Mouse (Mus musculus): ENCODE results near the gene Kirrel. TPM values are rescaled to one million over a fixed set of nuclear protein-coding genes. Genes with fewer than 3 reads are reported as not detected.

Kirrel gene
- total and polyA plus RNA-seq, 2 experiments from 2014 or later = 2.2 to 6.9 TPM

GRCm38 (mm10) chr3:87167621-87168020 lies 6.9 kb downstream of the Kirrel start:
- no peaks in the 10 kb centered on the region for H3K9me3 ChIP-seq (ENCODE audit: low read length)
- no peaks in the 10 kb centered on the region for H3K27me3 ChIP-seq (ENCODE audit: insufficient read depth, low read length)
- H3K9ac ChIP-seq = no peak overlapping the region
- WGBS = 88% methylated on average over 6 of the region's 6 CpGs
- H3K4me1 ChIP-seq (ENCODE audit: insufficient read depth) = peaks cover 12% of the 10 kb centered on the region
- H3K4me2 ChIP-seq (ENCODE audit: low read depth) = no peak overlapping the region
- no peaks in the 10 kb centered on the region for H3K36me3 ChIP-seq (ENCODE audit: insufficient read depth)
- no peak for TF ChIP-seq CTCF (IDR thresholded peaks at IDR 0.05; ENCODE audit: low read depth)
- ATAC-seq (no peak), DNase-seq (no peak)
- H3K27ac ChIP-seq (ENCODE audit: low read depth, low read length) = no peak overlapping the region
- no peak overlapping the region for H3K4me3 ChIP-seq (ENCODE audit: low read depth, low read length)

DNA sequence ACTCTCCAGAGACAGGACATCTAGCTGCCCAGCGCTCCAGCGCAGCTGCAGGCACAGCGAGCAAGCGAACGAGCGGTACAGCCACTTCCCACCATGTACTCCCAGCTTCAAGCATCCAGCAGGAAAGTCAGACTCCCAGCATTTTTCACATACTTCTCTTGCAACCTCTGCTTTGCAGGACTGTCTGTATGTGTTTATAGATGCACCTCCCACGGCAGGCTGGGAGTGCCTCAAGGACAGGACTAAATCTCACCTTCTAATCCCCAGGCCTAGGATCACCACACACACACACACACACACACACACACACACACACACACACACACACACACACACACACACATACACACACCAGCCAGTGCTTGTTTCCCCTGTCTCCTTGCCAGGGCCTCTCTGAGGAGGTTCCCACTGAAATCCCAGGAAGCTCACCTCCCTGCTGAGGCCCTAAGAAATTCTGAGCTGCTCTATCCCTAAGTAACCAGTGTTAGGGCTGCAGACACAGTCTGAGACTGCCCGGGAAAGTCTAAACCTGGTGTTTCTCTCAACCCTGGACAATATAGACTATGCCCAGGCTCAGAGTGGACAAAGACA lies 9.2 kb downstream of the Kirrel start:
- H3K4me3 ChIP-seq (ENCODE audit: low read depth, low read length) = no peak overlapping the region
- no peak for DNase-seq
- H3K27ac ChIP-seq (ENCODE audit: low read depth, low read length) = no peak overlapping the region
- H3K9ac ChIP-seq = no peak overlapping the region
- H3K27me3 ChIP-seq (ENCODE audit: insufficient read depth, low read length) = no peaks in the 10 kb centered on the region
- no peaks in the 10 kb centered on the region for H3K9me3 ChIP-seq (ENCODE audit: low read length)
- WGBS = 49% methylated on average over 8 of the region's 8 CpGs
- ATAC-seq = no peak
- no peaks in the 10 kb centered on the region for H3K36me3 ChIP-seq (ENCODE audit: insufficient read depth)
- no peaks in the 10 kb centered on the region; the same call in 1 of the 2 replicates for H3K4me1 ChIP-seq (ENCODE audit: insufficient read depth)
- no peak for TF ChIP-seq CTCF (IDR thresholded peaks at IDR 0.05; ENCODE audit: low read depth)
- H3K4me2 ChIP-seq (ENCODE audit: low read depth) = no peak overlapping the region

GRCm38 (mm10) chr3:87164099-87164815 lies 10.3 kb downstream of the Kirrel start:
- Histone ChIP-seq H3K4me3 (ENCODE audit: low read depth, low read length) (no peak overlapping the region), H3K36me3 (ENCODE audit: insufficient read depth) (no peaks in the 10 kb centered on the region), H3K9me3 (ENCODE audit: low read length) (no peaks in the 10 kb centered on the region), H3K4me1 (ENCODE audit: insufficient read depth) (no peaks in the 10 kb centered on the region), H3K4me2 (ENCODE audit: low read depth) (no peak overlapping the region), H3K27ac (ENCODE audit: low read depth, low read length) (no peak overlapping the region), H3K27me3 (ENCODE audit: insufficient read depth, low read length) (no peaks in the 10 kb centered on the region), H3K9ac (no peak overlapping the region)
- ATAC-seq (no peak), DNase-seq (no peak)
- TF ChIP-seq CTCF (IDR thresholded peaks at IDR 0.05; ENCODE audit: low read depth) = no peak
- WGBS = 88% methylated on average over 6 of the region's 6 CpGs

DNA sequence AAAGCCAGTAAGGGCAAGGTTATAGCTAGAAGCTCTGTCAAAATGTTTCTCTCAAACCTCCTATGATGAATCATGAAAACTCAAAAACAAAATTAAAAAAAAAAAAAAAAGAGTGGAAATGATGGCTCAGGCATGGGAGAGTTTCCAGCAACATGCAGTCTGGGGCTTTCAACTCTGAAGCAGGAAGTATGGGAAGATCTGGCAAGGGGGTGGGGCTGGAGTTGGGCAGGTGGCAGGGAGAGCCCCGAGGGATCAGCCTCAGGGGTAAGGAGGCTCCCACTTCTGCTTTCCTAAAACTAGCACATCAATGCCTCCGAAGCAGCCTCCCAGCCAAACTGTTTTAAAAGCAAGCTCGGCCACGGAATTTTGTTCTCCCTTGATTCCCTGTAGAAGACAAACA lies 11.4 kb downstream of the Kirrel start:
- Histone ChIP-seq H3K4me2 (ENCODE audit: low read depth) (no peak overlapping the region), H3K9ac (no peak overlapping the region), H3K4me3 (ENCODE audit: low read depth, low read length) (no peak overlapping the region), H3K27me3 (ENCODE audit: insufficient read depth, low read length) (no peaks in the 10 kb centered on the region), H3K9me3 (ENCODE audit: low read length) (no peaks in the 10 kb centered on the region), H3K4me1 (ENCODE audit: insufficient read depth) (peaks cover under 1% of the 10 kb centered on the region; the same call in 1 of the 2 replicates), H3K36me3 (ENCODE audit: insufficient read depth) (no peaks in the 10 kb centered on the region), H3K27ac (ENCODE audit: low read depth, low read length) (no peak overlapping the region)
- ATAC-seq = no peak
- 54% methylated on average over 4 of the region's 4 CpGs for WGBS
- no peak for DNase-seq
- TF ChIP-seq CTCF (IDR thresholded peaks at IDR 0.05; ENCODE audit: low read depth) = no peak

DNA sequence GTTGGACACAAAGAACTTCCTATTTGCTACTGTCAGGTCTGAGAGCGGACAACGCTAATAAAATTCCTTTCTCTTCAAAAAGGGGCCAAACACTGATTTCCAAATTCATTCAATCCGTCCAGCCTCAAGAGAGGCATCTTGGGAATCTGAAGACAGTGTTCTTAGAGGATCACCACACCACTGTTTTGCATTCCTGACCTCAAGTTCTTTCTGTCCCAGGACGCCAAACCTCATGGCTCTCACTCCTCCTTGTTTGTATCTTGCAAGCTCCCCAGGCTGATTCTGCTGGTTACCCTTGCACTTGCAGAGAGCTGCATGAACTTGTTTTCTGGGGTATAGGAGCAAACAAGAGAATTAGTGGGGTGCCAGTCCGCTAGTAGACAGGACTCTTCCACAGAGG lies 12.2 kb downstream of the Kirrel start:
- Histone ChIP-seq H3K36me3 (ENCODE audit: insufficient read depth) (no peaks in the 10 kb centered on the region), H3K9me3 (ENCODE audit: low read length) (no peaks in the 10 kb centered on the region), H3K4me3 (ENCODE audit: low read depth, low read length) (no peak overlapping the region), H3K9ac (no peak overlapping the region), H3K4me1 (ENCODE audit: insufficient read depth) (peaks cover 6% of the 10 kb centered on the region; the same call in 1 of the 2 replicates), H3K4me2 (ENCODE audit: low read depth) (no peak overlapping the region), H3K27ac (ENCODE audit: low read depth, low read length) (no peak overlapping the region), H3K27me3 (ENCODE audit: insufficient read depth, low read length) (no peaks in the 10 kb centered on the region)
- no peak for DNase-seq
- no peak for TF ChIP-seq CTCF (IDR thresholded peaks at IDR 0.05; ENCODE audit: low read depth)
- ATAC-seq = no peak
- 82% methylated on average over 5 of the region's 5 CpGs for WGBS

DNA sequence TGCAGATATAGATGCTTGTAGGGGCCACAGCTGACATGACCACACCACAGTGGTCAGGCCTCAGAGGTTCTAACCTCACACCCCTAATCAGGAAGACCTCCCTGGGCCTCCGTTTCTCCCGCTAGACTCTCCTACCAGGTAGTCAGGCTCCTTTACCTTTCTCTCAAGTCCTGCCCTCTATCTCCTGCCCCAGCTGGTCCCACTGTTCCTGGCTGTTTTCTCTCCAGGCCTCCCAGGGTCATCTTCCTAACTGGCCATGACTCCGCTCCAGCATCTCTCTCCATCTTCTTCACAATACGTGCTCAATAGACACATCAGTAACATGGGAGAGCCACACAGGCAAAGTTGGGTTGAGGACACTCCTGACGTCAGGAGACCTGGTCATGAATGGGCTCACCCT lies 12.9 kb downstream of the Kirrel start:
- H3K27ac ChIP-seq (ENCODE audit: low read depth, low read length) = no peak overlapping the region
- H3K36me3 ChIP-seq (ENCODE audit: insufficient read depth) = no peaks in the 10 kb centered on the region
- no peak overlapping the region for H3K4me3 ChIP-seq (ENCODE audit: low read depth, low read length)
- no peaks in the 10 kb centered on the region for H3K9me3 ChIP-seq (ENCODE audit: low read length)
- H3K4me2 ChIP-seq (ENCODE audit: low read depth) = no peak overlapping the region
- H3K4me1 ChIP-seq (ENCODE audit: insufficient read depth) = peaks cover 6% of the 10 kb centered on the region; the same call in 1 of the 2 replicates
- TF ChIP-seq CTCF (IDR thresholded peaks at IDR 0.05; ENCODE audit: low read depth) = no peak
- ATAC-seq (no peak), DNase-seq (no peak)
- no peak overlapping the region for H3K9ac ChIP-seq
- 84% methylated on average over 5 of the region's 5 CpGs for WGBS
- no peaks in the 10 kb centered on the region for H3K27me3 ChIP-seq (ENCODE audit: insufficient read depth, low read length)

- Histone ChIP-seq H3K9ac (no peak overlapping the region), H3K27me3 (ENCODE audit: insufficient read depth, low read length) (no peaks in the 10 kb centered on the region), H3K36me3 (ENCODE audit: insufficient read depth) (no peaks in the 10 kb centered on the region), H3K4me2 (ENCODE audit: low read depth) (no peak overlapping the region), H3K27ac (ENCODE audit: low read depth, low read length) (peak overlapping the region; percentile 48), H3K4me1 (ENCODE audit: insufficient read depth) (peaks cover 6% of the 10 kb centered on the region; the same call in 1 of the 2 replicates), H3K4me3 (ENCODE audit: low read depth, low read length) (no peak overlapping the region), H3K9me3 (ENCODE audit: low read length) (no peaks in the 10 kb centered on the region)
- peak; percentile 45 for DNase-seq
- no peak for TF ChIP-seq CTCF (IDR thresholded peaks at IDR 0.05; ENCODE audit: low read depth)
- ATAC-seq = peak; percentile 87
- 19% methylated on average over 6 of the region's 6 CpGs for WGBS
Measured at GRCm38 (mm10) chr3:87160819-87161509, 13.6 kb downstream of the Kirrel start.

All from forebrain, postnatal 0 days (tissue).